Mouse (Mus musculus) retina, postnatal 1 day (tissue): ENCODE measurements around the gene Rxfp4.

ENCODE experiments used
- DNase-seq: peaks from one replicate; pipeline ENCODE4 v3.0.0-alpha.2; 2012

Gene Rxfp4

DNA sequence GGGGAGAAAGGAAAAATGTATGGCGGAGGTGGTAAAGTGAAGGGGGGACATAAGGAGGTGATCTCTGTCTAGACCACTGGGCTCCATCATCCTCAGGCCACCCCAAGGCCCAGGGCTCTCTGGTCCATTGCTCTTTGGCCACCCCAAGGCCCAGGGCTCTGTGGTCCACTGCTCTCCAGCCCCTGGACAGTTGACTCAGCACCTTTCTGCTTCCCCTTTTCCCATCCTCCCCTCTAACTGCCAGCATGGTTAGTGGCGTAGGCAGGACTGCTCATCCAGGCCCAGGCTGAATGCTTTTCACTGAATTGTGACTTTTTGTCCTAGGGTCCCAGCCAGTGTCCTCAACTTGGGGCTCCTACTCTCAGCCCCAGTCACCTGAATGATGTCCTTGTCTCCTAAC, 25.4 kb downstream of the Rxfp4 start:
- no peak for DNase-seq

DNA sequence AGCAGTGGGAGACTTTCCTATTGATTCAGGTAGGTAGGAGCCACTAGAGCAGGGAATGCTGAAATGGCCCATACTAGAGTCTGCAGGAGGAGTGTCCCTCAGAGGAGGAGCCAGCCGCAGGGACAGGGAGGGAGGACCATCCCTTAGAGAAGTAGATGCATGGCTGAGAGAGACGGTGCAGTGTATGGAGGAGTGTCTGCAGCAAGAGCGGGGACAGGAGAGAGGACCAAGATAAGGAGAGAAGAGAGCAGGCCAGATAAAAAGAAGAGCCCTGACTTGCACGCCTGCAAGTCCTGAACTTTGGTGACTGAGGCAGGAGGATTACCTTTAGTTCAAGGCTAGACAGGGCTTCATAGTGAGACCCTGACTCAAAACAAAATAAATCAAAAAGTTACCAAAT, 25.8 kb downstream of the Rxfp4 start:
- no peak for DNase-seq

DNA sequence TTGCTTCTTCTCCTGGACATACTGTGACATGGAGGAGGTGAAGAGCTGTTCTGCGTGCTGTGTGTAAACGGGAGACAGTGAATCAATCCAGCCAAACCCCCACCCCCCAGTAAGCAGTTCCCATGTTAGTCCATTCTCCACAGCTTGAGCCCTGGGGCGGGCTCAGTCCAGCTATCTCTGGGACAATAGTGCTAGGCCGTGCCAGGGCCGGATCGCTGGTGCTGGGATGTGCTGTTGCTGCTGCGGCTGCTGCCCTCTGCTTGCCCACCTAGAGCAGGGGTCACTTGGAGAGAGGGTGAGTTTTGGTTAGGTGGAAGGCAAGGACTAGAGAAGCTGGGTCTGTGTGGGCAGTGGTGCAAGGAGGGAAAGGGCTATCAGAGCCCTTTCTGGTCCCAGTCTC, 26.6 kb downstream of the Rxfp4 start:
- DNase-seq, result no peak

- no peak for DNase-seq
These were observed 27.4 kb downstream of the Rxfp4 start for GRCm38 (mm10) chr3:88625531-88625930.

- DNase-seq, result peak; percentile 15
These were observed 28.0 kb downstream of the Rxfp4 start for GRCm38 (mm10) chr3:88624951-88625350.

DNA sequence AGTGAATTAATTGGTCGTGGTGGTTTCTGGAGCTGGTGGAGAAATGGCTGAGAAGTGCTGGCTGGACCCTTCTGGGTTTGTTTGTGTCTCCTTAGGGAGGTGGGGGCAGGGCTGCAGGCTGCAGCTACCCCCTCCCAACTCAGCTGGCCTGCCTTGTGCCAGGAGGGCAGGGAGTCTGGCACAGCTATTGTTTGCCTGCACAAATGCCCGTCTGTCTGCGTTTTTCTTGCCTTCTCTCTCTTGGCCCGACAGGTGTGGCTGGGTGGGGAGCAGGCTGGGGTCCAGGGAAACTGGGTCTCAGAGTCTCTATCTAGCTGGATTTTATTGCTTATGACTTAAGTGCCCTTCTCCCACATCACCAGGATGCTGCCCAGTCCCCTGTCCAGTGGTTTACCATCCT, 28.6 kb downstream of the Rxfp4 start:
- DNase-seq, result peak; percentile 55

DNA sequence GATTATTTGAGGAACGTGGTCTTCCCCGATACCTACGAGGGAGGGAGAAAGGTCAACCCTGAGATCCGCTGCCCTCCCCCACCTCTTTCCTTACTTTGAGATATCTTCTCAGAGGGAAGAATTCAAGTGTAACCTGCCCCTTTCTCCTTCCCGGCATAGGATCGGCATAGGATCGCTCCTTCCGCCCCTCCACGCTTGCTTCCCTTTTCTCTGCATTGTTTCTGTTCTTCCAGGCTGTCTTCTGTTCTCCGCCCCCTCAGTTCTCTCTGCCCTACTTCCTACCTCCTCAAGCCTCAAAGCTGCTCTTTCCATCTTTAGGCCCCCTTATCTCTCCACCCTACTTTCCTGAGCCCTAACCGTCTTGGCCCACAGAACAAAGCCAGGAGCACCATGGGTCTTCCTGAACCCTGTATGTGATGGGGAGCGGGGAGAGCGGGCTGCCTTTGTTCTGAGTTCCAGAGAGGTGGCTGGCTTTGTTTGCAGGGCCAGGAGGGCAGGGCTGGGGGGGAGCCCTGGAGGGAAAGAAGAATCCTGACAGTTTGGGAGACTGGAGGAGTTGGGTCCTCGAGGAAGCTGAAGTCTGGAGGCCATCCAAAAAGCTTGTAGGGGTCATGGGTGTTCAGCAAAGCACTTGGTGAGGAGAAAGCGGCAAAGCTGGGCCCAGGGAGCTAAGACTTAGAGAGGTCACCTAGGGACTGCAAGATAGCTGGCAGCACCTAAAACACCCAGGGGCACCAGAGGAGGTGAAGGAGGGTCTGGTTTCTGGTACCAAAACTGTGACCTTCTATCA, 29.4 kb downstream of the Rxfp4 start:
- DNase-seq, result peak; percentile 63

DNA sequence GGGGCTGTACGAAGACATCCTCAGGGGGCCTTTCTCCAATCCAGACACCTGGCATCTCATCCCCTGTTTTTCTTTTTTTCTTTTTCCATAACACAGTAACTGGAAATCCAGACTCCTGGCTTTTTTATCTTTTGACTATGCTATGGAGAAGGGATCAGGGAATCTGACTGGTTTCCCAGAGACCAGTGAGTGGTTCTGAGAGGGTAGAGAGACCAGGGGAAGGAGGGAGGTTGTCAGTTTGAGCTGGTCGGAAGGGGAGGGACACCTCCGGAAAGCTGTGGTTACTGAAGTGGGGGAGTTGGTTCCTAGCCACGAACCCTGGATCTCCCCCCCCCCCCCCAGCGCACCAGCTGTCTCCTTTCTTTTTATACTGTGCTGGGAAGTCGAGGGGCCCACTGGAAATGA, 30.0 kb downstream of the Rxfp4 start:
- no peak for DNase-seq

DNA sequence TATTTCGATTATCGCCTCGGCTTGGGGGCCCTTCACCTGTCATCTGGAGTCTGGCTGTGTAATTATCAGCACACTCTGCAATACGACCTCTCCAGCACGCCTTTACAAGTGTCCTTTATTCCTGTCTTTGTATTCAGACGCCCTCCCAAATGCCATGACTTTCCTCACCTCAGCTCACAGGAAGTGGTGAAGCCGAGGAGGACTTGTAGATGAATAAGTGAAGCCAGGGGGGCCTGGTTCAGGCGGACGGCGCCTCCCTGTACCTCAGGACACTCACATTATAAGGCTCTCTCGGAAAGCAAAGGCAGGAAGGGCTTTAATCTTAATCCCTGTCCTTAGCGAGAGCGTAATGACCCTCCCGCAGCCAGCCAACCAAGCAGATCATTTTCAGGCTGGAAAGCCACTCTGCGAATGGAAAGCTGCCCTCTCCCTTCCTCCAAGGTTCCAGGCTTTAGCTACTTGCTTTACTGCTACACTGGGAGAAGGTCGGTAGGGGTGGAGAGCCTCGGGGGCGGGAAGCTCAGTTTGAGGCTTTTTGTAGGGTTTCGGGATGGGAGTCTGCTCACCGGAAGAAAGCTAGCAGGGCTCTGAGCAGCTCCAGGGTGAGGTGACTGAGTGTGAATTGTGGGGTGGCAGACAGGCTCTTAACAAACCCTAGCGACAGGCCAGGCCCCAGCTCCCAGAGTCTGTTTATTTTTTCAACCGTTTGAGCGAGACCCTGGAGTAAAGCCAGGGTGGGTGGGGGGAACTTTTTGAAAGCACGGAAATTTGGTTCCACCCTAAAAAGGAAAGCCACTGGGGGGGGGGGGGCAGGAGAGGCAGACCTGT, 30.6 kb downstream of the Rxfp4 start:
- peak; percentile 71 for DNase-seq

GRCm38 (mm10) chr3:88621537-88622112, 31.3 kb downstream of the Rxfp4 start:
- DNase-seq, result peak; percentile 63

DNA sequence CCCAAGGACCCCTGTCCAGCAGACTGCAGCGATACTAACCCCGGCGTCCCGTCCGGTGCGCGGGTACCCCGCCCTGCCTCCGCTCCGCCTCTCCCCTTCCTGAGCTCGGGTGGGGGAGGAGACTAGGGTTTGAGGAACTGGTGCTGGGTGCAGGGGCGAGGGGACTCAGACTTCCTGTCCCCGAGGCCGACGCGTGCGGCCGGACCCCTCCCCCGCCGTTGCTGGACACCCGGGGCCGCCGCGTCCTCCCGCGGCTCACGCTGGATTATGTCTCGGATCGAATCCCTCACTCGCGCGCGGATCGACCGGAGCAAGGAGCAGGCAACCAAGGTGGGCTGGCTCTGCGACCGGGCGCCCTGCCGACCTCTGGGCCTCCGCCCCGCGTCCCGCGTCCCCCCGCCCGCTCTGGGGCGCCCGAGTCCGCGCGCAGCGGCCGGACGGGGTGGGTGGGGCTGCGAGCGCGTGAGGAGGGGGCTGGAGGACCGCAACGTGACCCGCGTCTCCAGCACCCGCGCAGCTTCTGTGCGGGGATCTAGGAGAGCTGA, 31.9 kb downstream of the Rxfp4 start:
- peak; percentile 84 for DNase-seq

DNA sequence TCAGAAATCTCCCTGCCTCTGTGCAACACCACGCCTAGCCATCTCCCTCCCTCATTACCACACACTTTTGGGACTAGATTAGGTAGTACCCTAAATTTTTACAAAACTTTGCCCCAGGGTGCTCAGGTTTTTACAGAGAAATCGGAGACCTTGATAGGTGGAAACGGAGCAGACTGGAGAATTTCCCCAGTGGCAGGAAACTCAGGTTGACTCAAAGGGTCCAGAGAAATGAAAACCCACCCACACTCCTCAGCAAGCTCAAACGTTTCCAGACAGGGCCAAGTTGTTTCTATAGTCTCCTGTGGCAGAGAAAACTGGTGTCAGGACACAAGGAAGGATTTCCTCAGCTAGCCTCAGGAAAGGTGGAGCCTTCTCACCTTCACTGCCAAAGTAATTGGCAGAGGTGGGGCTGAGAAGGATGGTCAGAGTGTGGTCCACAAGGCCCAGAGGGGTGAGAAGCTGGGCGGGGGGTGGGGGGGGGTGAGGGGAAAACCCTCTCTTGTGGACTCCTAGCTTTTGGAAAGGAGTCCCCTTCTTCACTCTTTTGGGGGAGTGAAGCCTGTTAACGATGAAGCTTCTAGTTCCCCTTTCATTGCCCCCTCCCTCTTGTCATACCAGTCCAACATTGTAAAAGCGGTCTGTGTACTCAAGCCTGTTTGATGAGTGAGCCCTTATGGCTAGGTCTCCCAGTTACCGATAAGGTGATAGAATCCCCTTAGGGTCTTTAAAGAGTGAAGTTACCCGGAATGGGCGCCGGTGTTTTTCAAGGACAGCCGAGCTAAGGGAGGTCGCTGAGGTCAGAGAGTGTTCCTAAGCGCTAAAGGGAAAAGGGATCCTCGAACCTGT, 32.6 kb downstream of the Rxfp4 start:
- DNase-seq, result no peak

- no peak for DNase-seq
These were observed 33.5 kb downstream of the Rxfp4 start for GRCm38 (mm10) chr3:88619113-88620097.

- DNase-seq, result no peak
These were observed 34.7 kb downstream of the Rxfp4 start for GRCm38 (mm10) chr3:88618074-88618871.

GRCm38 (mm10) chr3:88616951-88617500, 35.9 kb downstream of the Rxfp4 start:
- DNase-seq, result no peak

DNA sequence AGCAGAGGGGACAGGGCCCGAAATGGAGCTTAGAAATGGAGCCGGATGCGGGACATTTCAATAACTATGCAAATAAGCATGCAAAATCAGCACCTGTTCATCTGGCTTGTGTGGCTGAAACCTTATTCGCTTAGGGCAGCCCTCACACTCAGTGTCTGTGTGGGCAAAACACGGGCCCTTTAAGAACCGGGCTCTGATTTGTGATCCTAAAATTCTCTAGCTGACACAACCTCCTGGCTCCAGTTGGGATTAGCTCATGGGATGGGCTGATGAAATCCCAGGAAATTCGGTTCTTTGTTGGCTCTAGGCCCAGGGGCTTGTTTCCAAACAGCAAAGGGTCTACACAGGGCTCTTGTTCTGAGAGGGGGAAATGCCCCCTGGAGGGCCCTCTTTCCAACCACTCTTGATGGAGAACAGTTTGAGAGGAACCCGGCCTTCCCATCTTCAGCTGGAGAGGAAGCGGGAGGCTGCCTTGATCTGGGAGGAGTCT, 37.0 kb downstream of the Rxfp4 start:
- DNase-seq, result no peak

GRCm38 (mm10) chr3:88615117-88615516, 37.8 kb downstream of the Rxfp4 start:
- no peak for DNase-seq

DNA sequence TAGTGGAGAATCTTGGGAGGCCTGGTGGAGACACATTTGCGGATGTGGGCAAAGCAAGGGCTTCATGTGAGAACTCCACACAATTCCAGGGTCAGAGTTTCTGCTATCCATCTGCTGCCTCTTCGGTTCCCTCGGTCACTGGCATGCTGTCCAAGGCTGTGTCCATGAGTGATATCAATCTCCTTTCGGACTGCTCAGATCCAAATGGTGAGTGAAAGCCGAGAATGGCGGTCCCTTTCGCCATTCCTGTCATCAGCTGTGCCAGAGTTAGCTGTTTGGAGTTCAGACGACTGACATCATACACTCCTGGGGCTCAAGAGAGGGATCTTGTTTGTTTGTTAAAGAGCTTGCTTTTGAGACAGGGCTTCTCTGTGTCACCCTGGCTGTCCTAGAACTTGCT, 38.5 kb downstream of the Rxfp4 start:
- no peak for DNase-seq

DNA sequence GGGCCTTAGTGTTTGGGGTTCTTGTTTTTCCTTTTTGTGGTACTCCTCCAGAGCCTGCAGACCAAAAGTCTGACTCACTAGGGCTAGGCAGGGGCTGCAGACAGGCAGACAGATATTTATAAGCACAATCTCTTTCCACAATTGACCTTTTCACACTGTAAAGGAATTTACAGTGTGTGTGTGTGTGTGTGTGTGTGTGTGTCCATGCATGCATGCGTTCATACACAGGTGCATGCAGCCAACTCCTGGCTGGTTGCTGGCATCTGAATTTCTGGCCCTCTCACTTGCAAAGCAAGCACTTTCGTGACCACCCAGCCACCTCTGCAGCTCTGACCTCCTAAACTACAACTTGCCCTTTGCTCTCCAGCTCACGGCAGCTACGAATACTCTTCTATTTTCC, 43.9 kb downstream of the Rxfp4 start:
- no peak for DNase-seq

GRCm38 (mm10) chr3:88607758-88608138, 45.2 kb downstream of the Rxfp4 start:
- no peak for DNase-seq
